8 mouse cellular contexts compared by ENCODE assay signal in the genomic region with DNA sequence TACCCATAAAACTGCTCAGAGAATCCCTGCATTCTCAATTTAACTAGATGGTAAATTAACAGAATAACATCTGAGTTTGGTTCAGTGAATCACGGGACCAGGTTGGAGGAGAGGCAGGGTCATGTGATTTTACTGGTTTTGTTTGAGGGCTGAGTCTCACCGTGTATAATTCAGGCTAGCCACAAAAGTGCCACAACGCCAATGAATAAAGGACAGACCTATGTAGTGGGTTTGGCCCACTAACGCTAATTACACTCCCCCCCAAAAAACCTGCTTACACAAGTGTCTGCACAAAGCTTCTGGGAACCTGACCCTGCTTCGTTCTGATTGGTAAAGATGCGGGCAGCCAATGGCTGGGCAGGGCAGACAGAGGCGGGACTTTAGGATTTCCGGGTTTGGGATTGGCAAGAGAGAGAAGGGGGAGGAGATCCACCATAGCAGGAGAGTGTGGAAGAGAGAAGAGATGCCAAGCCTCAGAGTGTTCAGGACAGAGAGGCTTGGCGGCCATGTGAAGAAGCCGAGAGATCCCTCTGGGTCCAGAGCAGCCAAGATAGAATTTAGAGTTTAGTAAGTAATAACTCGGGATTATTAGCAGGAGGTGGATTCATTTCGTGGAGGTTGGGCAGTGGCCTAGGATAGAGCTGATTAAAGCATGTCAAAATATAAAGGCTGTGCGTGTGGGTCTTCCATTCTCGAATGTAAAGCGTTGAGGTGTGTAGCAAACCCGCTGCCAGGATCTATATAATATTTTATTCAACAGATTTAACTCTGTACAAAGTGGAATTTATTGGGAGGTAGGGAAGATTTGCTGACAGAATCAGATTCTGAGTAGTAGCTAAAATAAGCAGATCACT. TPM values are rescaled to one million over a fixed set of nuclear protein-coding genes. Genes with fewer than 3 reads are reported as not detected.
DNase-seq lines count a peak whose midpoint lies in the region; ATAC-seq lines count a peak whose summit lies in the region.

No protein-coding gene starts in this region.

- peaks cover 6% of the 10 kb centered on the region for H3K4me1 ChIP-seq in hindbrain, embryonic 12.5 days

- WGBS in hindbrain, embryonic 12.5 days: 3% methylated on average over 16 of the region's 16 CpGs

- H3K9me3 ChIP-seq in hindbrain, embryonic 12.5 days (replicated peaks): no peaks in the 10 kb centered on the region

- H3K36me3 ChIP-seq in hindbrain, embryonic 12.5 days: no peaks in the 10 kb centered on the region

- peak; percentile 98 for ATAC-seq in hindbrain, embryonic 12.5 days (ENCODE audit: low FRiP score)

- peak overlapping the region; percentile 70 for H3K27ac ChIP-seq in hindbrain, embryonic 12.5 days

- no peaks in the 10 kb centered on the region for H3K27me3 ChIP-seq in hindbrain, embryonic 12.5 days

- H3K9ac ChIP-seq in hindbrain, embryonic 12.5 days: peak overlapping the region; percentile 67

- peak overlapping the region; percentile 61 for H3K4me2 ChIP-seq in hindbrain, embryonic 12.5 days (replicated peaks)

- DNase-seq in NIH3T3 (ENCODE audit: low read depth): peak; percentile 94
- DNase-seq in cerebellum, postnatal 10 days: peak; percentile 91 to 92
- DNase-seq in frontal cortex, postnatal 10 days (ENCODE audit: low spot score in 2 of 2): peak; percentile 84 to 85
- peak; percentile 78 to 94 for DNase-seq in layer of hippocampus, postnatal 14 days (ENCODE audit: low spot score in 2 of 2)
- DNase-seq in lung, postnatal 14 days: peak; percentile 84
- DNase-seq in retina, adult 2 months (ENCODE audit: low read depth, low spot score): peak; percentile 81
- DNase-seq in thymus, postnatal 36 days: peak; percentile 78 to 84

- peak overlapping the region; percentile 46 for H3K4me3 ChIP-seq in hindbrain, embryonic 12.5 days

RNA-seq across cellular contexts. Expression of gene Odf4, which starts 12.8 kb away (rescaled TPM):
- 0.36 TPM in 1 of 2 replicates, not detected in the other for polyA plus RNA-seq in hindbrain, embryonic 12.5 days (2016; fragmentation: Nextera tagmentation; extraction: Ambion mirVana)
- total RNA-seq in layer of hippocampus, postnatal 14 days (2021): under 1 TPM; 0.33 to 0.41 TPM

RNA-seq across cellular contexts. Expression of gene Arhgef15, which starts 17.6 kb away (rescaled TPM):
- polyA plus RNA-seq in hindbrain, embryonic 12.5 days (2016; fragmentation: Nextera tagmentation; extraction: Ambion mirVana): 8.5 TPM in 2 replicates
- 1 to 10 TPM; 7.6 to 9.7 TPM for total RNA-seq in layer of hippocampus, postnatal 14 days (2021)

RNA-seq across cellular contexts. Expression of gene Slc25a35, which starts 28.3 kb away (rescaled TPM):
- polyA plus RNA-seq in hindbrain, embryonic 12.5 days (2016; fragmentation: Nextera tagmentation; extraction: Ambion mirVana): 2.3 TPM in 2 replicates
- total RNA-seq in layer of hippocampus, postnatal 14 days (2021): 1 to 10 TPM; 4.6 to 4.8 TPM

RNA-seq across cellular contexts. Expression of gene Rangrf, which starts 35.3 kb away (rescaled TPM):
- 34.4 and 38.3 TPM in 2 replicates for polyA plus RNA-seq in hindbrain, embryonic 12.5 days (2016; fragmentation: Nextera tagmentation; extraction: Ambion mirVana)
- 10 to 100 TPM; 13.4 to 15.8 TPM for total RNA-seq in layer of hippocampus, postnatal 14 days (2021)

RNA-seq across cellular contexts. Expression of gene Rpl26, which starts 38.3 kb away (rescaled TPM):
- polyA plus RNA-seq in hindbrain, embryonic 12.5 days (2016; fragmentation: Nextera tagmentation; extraction: Ambion mirVana): 624 and 749 TPM in 2 replicates
- total RNA-seq in layer of hippocampus, postnatal 14 days (2021): 100 to 1,000 TPM; 611 to 652 TPM

Comparison
In these comparisons a context has a peak if more than half of its experiments do, and no peak if none do; other contexts are left out.
1. Peak in every context shown above with its lines: DNase-seq, ATAC-seq, H3K4me3 ChIP-seq and H3K27ac ChIP-seq.